Mouse (Mus musculus) MEL (cell line): ENCODE results near the gene Cog3. TPM values are rescaled to one million over a fixed set of nuclear protein-coding genes. Genes with fewer than 3 reads are reported as not detected.

Source experiments
- DNase-seq: peaks from one replicate; pipeline ENCODE4 v3.0.0; 2011; ENCODE audit warnings: low read depth, low spot score
- H3K27ac ChIP-seq: 2 replicates; pipeline ENCODE4 v1.5.1; 2012; ENCODE audit warnings: low read depth, mild to moderate bottlenecking, control low read depth, low read length, moderate library complexity; ENCODE audit not compliant: control insufficient read depth
- H3K27me3 ChIP-seq, 2 experiments: fragments of 150-350 bp in 1 of 2; sonication (generic) in 1 of 2; 2 replicates each; pipeline ENCODE4 v1.6.1; 2012; ENCODE audit warnings: low read length in 2 of 2, mild to moderate bottlenecking in 2 of 2, improper control_type of control experiment in 1 of 2, moderate library complexity in 1 of 2; ENCODE audit not compliant: insufficient read depth in 2 of 2, control insufficient read depth in 1 of 2
- H3K36me3 ChIP-seq, 2 experiments: 2 replicates each; pipeline ENCODE4 v1.6.1; 2012 to 2014; ENCODE audit warnings: low read length in 2 of 2, improper control_type of control experiment in 1 of 2, inconsistent platforms in 1 of 2, mild to moderate bottlenecking in 1 of 2; ENCODE audit not compliant: insufficient read depth in 2 of 2, control insufficient read depth in 1 of 2
- H3K4me1 ChIP-seq, 2 experiments: fragments of 150-350 bp in 1 of 2; sonication (generic) in 1 of 2; 2 replicates each; pipeline ENCODE4 v1.6.1; 2012; ENCODE audit warnings: low read length in 2 of 2, improper control_type of control experiment in 1 of 2, mild to moderate bottlenecking in 1 of 2; ENCODE audit not compliant: insufficient read depth in 2 of 2, control insufficient read depth in 1 of 2
- H3K4me3 ChIP-seq, 2 experiments: fragments of 150-350 bp in 1 of 2; sonication (generic) in 1 of 2; 2 replicates each; pipeline ENCODE4 v1.5.1; 2012; ENCODE audit warnings: low read depth in 2 of 2, low read length in 2 of 2, mild to moderate bottlenecking in 2 of 2, moderate library complexity in 2 of 2, control low read depth in 1 of 2, improper control_type of control experiment in 1 of 2; ENCODE audit not compliant: control insufficient read depth in 1 of 2, insufficient read depth in 1 of 2
- H3K79me2 ChIP-seq: 2 replicates; pipeline ENCODE4 v1.6.1; 2012; ENCODE audit warnings: mild to moderate bottlenecking, low read length, moderate library complexity; ENCODE audit not compliant: control insufficient read depth, poor library complexity, insufficient read depth
- H3K9ac ChIP-seq: 2 replicates; pipeline ENCODE4 v1.6.1; 2012; ENCODE audit warnings: low read depth, mild to moderate bottlenecking, control low read depth, low read length, moderate library complexity; ENCODE audit not compliant: control insufficient read depth, poor library complexity, severe bottlenecking
- H3K9me3 ChIP-seq: fragments of 150-350 bp; sonication (generic); replicated peaks from 2 replicates; pipeline ENCODE4 v1.6.1; 2012; ENCODE audit warnings: mild to moderate bottlenecking, low read length, improper control_type of control experiment, moderate library complexity; ENCODE audit not compliant: insufficient read depth
- BHLHE40 ChIP-seq: IDR thresholded peaks from 2 replicates; pipeline ENCODE4 v1.6.1; 2012; ENCODE audit warnings: low read depth, mild to moderate bottlenecking, inconsistent platforms, low read length, improper control_type of control experiment, borderline replicate concordance
- CHD1 ChIP-seq: IDR thresholded peaks from 2 replicates; pipeline ENCODE4 v1.6.1; 2012; ENCODE audit warnings: low read depth, mild to moderate bottlenecking, inconsistent platforms, low read length, improper control_type of control experiment
- CHD2 ChIP-seq: IDR thresholded peaks from 2 replicates; pipeline ENCODE4 v1.6.1; 2011; ENCODE audit warnings: low read length, improper control_type of control experiment
- CTCF ChIP-seq, 3 experiments: IDR thresholded peaks in 2 of 3; conservative IDR thresholded peaks in 1 of 3; 2 replicates each; pipeline ENCODE4 v1.5.1; 2011 to 2012; ENCODE audit warnings: low read length in 3 of 3, low read depth in 2 of 3, mild to moderate bottlenecking in 2 of 3, improper control_type of control experiment in 1 of 3, inconsistent platforms in 1 of 3, mixed read lengths in 1 of 3, moderate library complexity in 1 of 3; ENCODE audit not compliant: control insufficient read depth in 1 of 3, insufficient read depth in 1 of 3, poor library complexity in 1 of 3, severe bottlenecking in 1 of 3
- E2F4 ChIP-seq: IDR thresholded peaks from 2 replicates; pipeline ENCODE4 v1.6.1; 2011; ENCODE audit warnings: low read depth, low read length, improper control_type of control experiment, borderline replicate concordance
- ELF1 ChIP-seq: IDR thresholded peaks from 2 replicates; pipeline ENCODE4 v1.6.1; 2014; ENCODE audit warnings: low read depth, mild to moderate bottlenecking, inconsistent platforms, low read length, improper control_type of control experiment, moderate library complexity
- EP300 ChIP-seq, 2 experiments: IDR thresholded peaks; 2 replicates each; pipeline ENCODE4 v1.6.1; 2011; ENCODE audit warnings: improper control_type of control experiment in 2 of 2, low read length in 2 of 2, low read depth in 1 of 2, mild to moderate bottlenecking in 1 of 2
- ETS1 ChIP-seq: IDR thresholded peaks from 2 replicates; pipeline ENCODE4 v1.6.1; 2012; ENCODE audit warnings: low read depth, mild to moderate bottlenecking, inconsistent platforms, low read length, improper control_type of control experiment, moderate library complexity
- GATA1 ChIP-seq: IDR thresholded peaks from 2 replicates; pipeline ENCODE4 v1.6.1; 2011; ENCODE audit warnings: low read depth, low read length, improper control_type of control experiment
- JUND ChIP-seq: IDR thresholded peaks from 2 replicates; pipeline ENCODE4 v1.6.1; 2011; ENCODE audit warnings: low read depth, mild to moderate bottlenecking, improper control_type of control experiment, low read length
- KAT2A ChIP-seq: conservative IDR thresholded peaks from 2 replicates; pipeline ENCODE4 v1.6.1; 2012; ENCODE audit warnings: low read depth, low read length, improper control_type of control experiment, inconsistent platforms
- MAX ChIP-seq: IDR thresholded peaks from 2 replicates; pipeline ENCODE4 v1.6.1; 2011; ENCODE audit warnings: low read length, improper control_type of control experiment
- MEF2A ChIP-seq: IDR thresholded peaks from 2 replicates; pipeline ENCODE4 v1.6.1; 2014; ENCODE audit warnings: low read depth, mild to moderate bottlenecking, inconsistent platforms, low read length, improper control_type of control experiment; ENCODE audit not compliant: poor library complexity, insufficient replicate concordance, severe bottlenecking; ENCODE audit errors: extremely low read depth
- MXI1 ChIP-seq: IDR thresholded peaks from 2 replicates; pipeline ENCODE4 v1.6.1; 2011; ENCODE audit warnings: mild to moderate bottlenecking, low read depth, low read length, improper control_type of control experiment
- NRF1 ChIP-seq: IDR thresholded peaks from 2 replicates; pipeline ENCODE4 v1.6.1; 2014; ENCODE audit warnings: low read depth, mild to moderate bottlenecking, inconsistent platforms, low read length, improper control_type of control experiment, moderate library complexity; ENCODE audit not compliant: poor library complexity, insufficient read depth, severe bottlenecking
- POLR2AphosphoS2 ChIP-seq: IDR thresholded peaks from 2 replicates; pipeline ENCODE4 v1.6.1; 2011; ENCODE audit warnings: low read length, improper control_type of control experiment
- POLR2AphosphoS5 ChIP-seq: IDR thresholded peaks from 2 replicates; pipeline ENCODE4 v1.6.1; 2012; ENCODE audit warnings: low read depth, borderline replicate concordance, mild to moderate bottlenecking, inconsistent platforms, low read length, moderate library complexity, mixed read lengths
- RAD21 ChIP-seq: IDR thresholded peaks from 2 replicates; pipeline ENCODE4 v1.6.1; 2011; ENCODE audit warnings: mild to moderate bottlenecking, low read depth, low read length, improper control_type of control experiment
- RCOR1 ChIP-seq: IDR thresholded peaks from 2 replicates; pipeline ENCODE4 v1.6.1; 2012; ENCODE audit warnings: low read depth, mild to moderate bottlenecking, inconsistent platforms, low read length, improper control_type of control experiment
- SMC3 ChIP-seq: IDR thresholded peaks from 2 replicates; pipeline ENCODE4 v1.6.1; 2011; ENCODE audit warnings: low read depth, low read length, improper control_type of control experiment
- TAL1 ChIP-seq: IDR thresholded peaks from 2 replicates; pipeline ENCODE4 v1.6.1; 2012; ENCODE audit warnings: mild to moderate bottlenecking, inconsistent platforms, low read length, moderate library complexity, mixed read lengths
- USF1 ChIP-seq: IDR thresholded peaks from 2 replicates; pipeline ENCODE4 v1.6.1; 2014; ENCODE audit warnings: low read depth, mild to moderate bottlenecking, inconsistent platforms, low read length, improper control_type of control experiment, moderate library complexity
- ZC3H11A ChIP-seq: IDR thresholded peaks from 2 replicates; pipeline ENCODE4 v1.6.1; 2012; ENCODE audit warnings: low read depth, mild to moderate bottlenecking, inconsistent platforms, low read length, improper control_type of control experiment
- ZKSCAN1 ChIP-seq: IDR thresholded peaks from 2 replicates; pipeline ENCODE4 v1.6.1; 2012; ENCODE audit warnings: low read depth, mild to moderate bottlenecking, inconsistent platforms, low read length, improper control_type of control experiment, moderate library complexity
- ZMIZ1 ChIP-seq: IDR thresholded peaks from 2 replicates; pipeline ENCODE4 v1.6.1; 2012; ENCODE audit warnings: low read depth, mild to moderate bottlenecking, inconsistent platforms, low read length, improper control_type of control experiment, moderate library complexity
- ZNF384 ChIP-seq: IDR thresholded peaks from 2 replicates; pipeline ENCODE4 v1.6.1; 2012; ENCODE audit warnings: low read depth, mild to moderate bottlenecking, inconsistent platforms, low read length, improper control_type of control experiment
- polyA plus RNA-seq, 2 experiments: library from polyadenylated mRNA; stranded (reverse) in 1 of 2; unstranded in 1 of 2; fragments of >175 nt in 1 of 2; fragments of >200 nt in 1 of 2; gene quantifications; 2 replicates each; pipeline versions ENCODE4 v1.2.1 to v1.2.4; 2012; ENCODE audit warnings: low replicate concordance in 2 of 2, low read depth in 1 of 2; ENCODE audit not compliant: insufficient read length in 2 of 2, insufficient read depth in 1 of 2, missing spikeins in 1 of 2
- total RNA-seq: library from RNA; depleted of rRNA; stranded (reverse); fragments of 300-350 nt; gene quantifications from 2 replicates; pipeline ENCODE4 v1.2.3, GENCODE M21; 2012

Gene Cog3
- total and polyA plus RNA-seq, 3 experiments, result 15.3 to 46.1 (median 16.7) TPM

- Histone ChIP-seq H3K36me3 (peaks cover 0 to 32% of the 10 kb centered on the region in 2 experiments; a peak in 2 of 4 replicates), H3K9me3 (no peaks in the 10 kb centered on the region), H3K9ac (no peak overlapping the region), H3K27ac (no peak overlapping the region), H3K4me3 (no peak overlapping the region), H3K79me2 (no peaks in the 10 kb centered on the region), H3K4me1 (no peaks in the 10 kb centered on the region), H3K27me3 (no peaks in the 10 kb centered on the region)
- DNase-seq, result peak; percentile 21
- TF ChIP-seq RAD21 (peak; percentile 7), SMC3 (0 out of 2 replicates have a peak, but pooled peaks have one; percentile 20), CTCF (IDR thresholded peaks at IDR 0.05 in 2 of 3, conservative IDR thresholded peaks at IDR 0.05 in 1 of 3; ENCODE audit: control insufficient read depth in 1 of 3, insufficient read depth in 1 of 3, low read depth in 2 of 3, low read length in 3 of 3, poor library complexity in 1 of 3, severe bottlenecking in 1 of 3) (peak in 1 of 3 experiments; percentile 30; a peak in 2 of 6 replicates), E2F4 (no peak)
These were observed 40.7 kb downstream of the Cog3 start for GRCm38 (mm10) chr14:75713661-75714060.

- Histone ChIP-seq H3K79me2 (no peaks in the 10 kb centered on the region), H3K4me1 (no peaks in the 10 kb centered on the region), H3K4me3 (no peak overlapping the region), H3K27me3 (no peaks in the 10 kb centered on the region), H3K36me3 (peaks cover 0 to 32% of the 10 kb centered on the region in 2 experiments; a peak in 2 of 4 replicates), H3K9ac (no peak overlapping the region), H3K9me3 (no peaks in the 10 kb centered on the region), H3K27ac (no peak overlapping the region)
- TF ChIP-seq ZKSCAN1 (no peak), CHD2 (no peak), POLR2AphosphoS5 (no peak), ELF1 (no peak), ZNF384 (0 out of 2 replicates have a peak, but pooled peaks have one; percentile 28)
- no peak for DNase-seq
These were observed 41.6 kb downstream of the Cog3 start for GRCm38 (mm10) chr14:75712687-75713086.

GRCm38 (mm10) chr14:75711731-75712130 is 42.6 kb downstream of the Cog3 start:
- no peak for DNase-seq
- Histone ChIP-seq H3K9ac (no peak overlapping the region), H3K79me2 (no peaks in the 10 kb centered on the region), H3K4me1 (no peaks in the 10 kb centered on the region), H3K27ac (no peak overlapping the region), H3K36me3 (peaks cover 0 to 32% of the 10 kb centered on the region in 2 experiments; a peak in 2 of 4 replicates), H3K4me3 (no peak overlapping the region), H3K9me3 (no peaks in the 10 kb centered on the region), H3K27me3 (no peaks in the 10 kb centered on the region)
- no peak for TF ChIP-seq JUND
- TF ChIP-seq MEF2A, result no peak
- TF ChIP-seq KAT2A, result no peak
- no peak for TF ChIP-seq BHLHE40
- no peak for TF ChIP-seq CTCF (IDR thresholded peaks at IDR 0.05 in 2 of 3, conservative IDR thresholded peaks at IDR 0.05 in 1 of 3; ENCODE audit: control insufficient read depth in 1 of 3, insufficient read depth in 1 of 3, low read depth in 2 of 3, low read length in 3 of 3, poor library complexity in 1 of 3, severe bottlenecking in 1 of 3)
- no peak for TF ChIP-seq POLR2AphosphoS2
- TF ChIP-seq CHD1, result no peak
- no peak for TF ChIP-seq GATA1
- no peak for TF ChIP-seq ETS1
- TF ChIP-seq ZC3H11A, result no peak
- TF ChIP-seq TAL1, result no peak
- no peak for TF ChIP-seq MXI1
- TF ChIP-seq MAX, result no peak
- TF ChIP-seq NRF1, result no peak
- TF ChIP-seq USF1, result no peak
- no peak for TF ChIP-seq CHD2
- no peak for TF ChIP-seq EP300 (IDR thresholded peaks at IDR 0.05; ENCODE audit: low read depth in 1 of 2, low read length in 2 of 2)
- TF ChIP-seq ZMIZ1, result no peak
- no peak for TF ChIP-seq RCOR1
- no peak for TF ChIP-seq ELF1
